Mouse (Mus musculus) C2C12 (cell line): ENCODE results near the gene Ghitm. TPM values are rescaled to one million over a fixed set of nuclear protein-coding genes. Genes with fewer than 3 reads are reported as not detected.

ENCODE experiments used
- H3K27me3 ChIP-seq: one replicate; pipeline ENCODE4 v1.6.1; 2011; ENCODE audit not compliant: control insufficient read depth, insufficient read depth, insufficient read length
- H3K36me3 ChIP-seq: one replicate; pipeline ENCODE4 v1.6.1; 2011; ENCODE audit not compliant: control insufficient read depth, insufficient read depth
- H3K4me3 ChIP-seq: one replicate; pipeline ENCODE4 v1.5.1; 2011; ENCODE audit warnings: mild to moderate bottlenecking, control low read depth; ENCODE audit not compliant: poor library complexity, insufficient read depth, severe bottlenecking
- H3K79me2 ChIP-seq: one replicate; pipeline ENCODE4 v1.6.1; 2011; ENCODE audit not compliant: control insufficient read depth, insufficient read depth
- H3K79me3 ChIP-seq: one replicate; pipeline ENCODE4 v1.6.1; 2011; ENCODE audit warnings: low read depth, control low read depth
- H3ac ChIP-seq: one replicate; pipeline ENCODE3; 2011; ENCODE audit warnings: low read depth; ENCODE audit not compliant: control insufficient read depth, insufficient read length
- CEBPB ChIP-seq: IDR thresholded peaks from one replicate; pipeline ENCODE4 v1.6.1; 2011; ENCODE audit warnings: low read depth, mild to moderate bottlenecking, control low read depth, moderate library complexity
- CTCF ChIP-seq: IDR thresholded peaks from one replicate; pipeline ENCODE4 v1.5.1; 2011; ENCODE audit not compliant: control insufficient read depth, insufficient read depth, insufficient read length
- FOSL1 ChIP-seq: IDR thresholded peaks from one replicate; pipeline ENCODE4 v1.8.0; 2011; ENCODE audit warnings: mild to moderate bottlenecking, low read length; ENCODE audit not compliant: poor library complexity, insufficient read depth, severe bottlenecking
- MAX ChIP-seq: IDR thresholded peaks from one replicate; pipeline ENCODE4 v1.6.1; 2011; ENCODE audit warnings: mild to moderate bottlenecking, control low read depth
- MYOD1 ChIP-seq: IDR thresholded peaks from one replicate; pipeline ENCODE4 v1.6.1; 2011; ENCODE audit warnings: low read depth; ENCODE audit not compliant: control insufficient read depth, insufficient read length
- MYOG ChIP-seq: IDR thresholded peaks from one replicate; pipeline ENCODE4 v1.6.1; 2011; ENCODE audit not compliant: control insufficient read depth, insufficient read length; ENCODE audit errors: extremely low read depth
- USF1 ChIP-seq: IDR thresholded peaks from one replicate; pipeline ENCODE4 v1.6.1; 2011; ENCODE audit warnings: low read depth, mild to moderate bottlenecking, control low read depth, moderate library complexity
- polyA plus RNA-seq: library from polyadenylated mRNA; unstranded; fragments of >200 nt; fragmentation: generic; extraction: Trizol; gene quantifications from one replicate; pipeline ENCODE4 v1.2.1, GENCODE M21; 2012; ENCODE audit warnings: missing spikeins

Ghitm gene
- polyA plus RNA-seq, 1 experiment, result 152 TPM

DNA sequence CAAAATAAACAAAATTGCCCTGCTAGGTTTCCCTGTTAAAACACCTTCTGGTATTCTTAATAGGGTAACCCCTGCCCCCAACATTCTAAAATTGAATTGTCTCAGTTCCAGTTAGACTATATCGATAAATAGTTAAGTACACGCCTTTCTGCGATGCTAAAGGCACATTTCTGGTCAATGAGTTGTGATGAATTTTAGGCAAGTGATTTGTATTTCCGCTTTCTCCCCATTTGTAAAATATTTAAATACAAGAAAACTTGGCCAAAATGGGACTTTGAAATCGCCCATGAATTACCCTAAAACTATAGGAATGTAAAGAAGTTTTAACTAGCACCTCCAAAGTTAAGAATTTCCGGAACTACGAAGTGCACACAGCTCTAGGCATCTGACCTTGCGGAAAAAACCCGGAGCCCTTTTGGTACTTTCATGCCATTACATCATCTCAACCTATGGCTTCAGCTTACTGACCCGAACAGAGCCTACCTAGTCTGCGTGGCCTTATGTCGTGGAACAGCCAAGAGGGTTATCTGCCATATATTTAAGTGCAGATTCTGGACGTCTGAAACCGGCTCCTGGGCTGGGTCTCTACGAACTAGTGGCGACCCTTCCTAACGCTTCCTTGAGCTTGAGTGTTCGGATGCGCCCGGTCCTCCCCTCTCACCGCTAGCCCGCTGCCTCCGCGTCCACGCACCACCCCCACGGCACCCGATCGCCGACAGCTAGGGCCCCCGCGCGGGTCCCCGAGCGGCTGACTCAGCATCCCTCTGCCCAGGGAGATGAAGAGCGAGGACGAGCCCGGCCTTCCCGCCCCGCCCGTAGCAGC is 557 bp downstream of the Ghitm start:
- peak overlapping the region; percentile 96 for H3ac ChIP-seq
- no peaks in the 10 kb centered on the region for H3K27me3 ChIP-seq
- peaks cover 35% of the 10 kb centered on the region for H3K79me2 ChIP-seq
- peaks cover 37% of the 10 kb centered on the region for H3K36me3 ChIP-seq
- peaks cover 27% of the 10 kb centered on the region for H3K79me3 ChIP-seq
- TF ChIP-seq CTCF (no peak), CEBPB (peak; percentile 19), MYOG (no peak), USF1 (no peak), MAX (no peak), FOSL1 (no peak), MYOD1 (no peak)
- peak overlapping the region; percentile 82 for H3K4me3 ChIP-seq

- Histone ChIP-seq H3ac (no peak overlapping the region), H3K79me3 (peaks cover 10% of the 10 kb centered on the region), H3K27me3 (no peaks in the 10 kb centered on the region), H3K4me3 (no peak overlapping the region), H3K79me2 (peaks cover 11% of the 10 kb centered on the region), H3K36me3 (peaks cover 95% of the 10 kb centered on the region)
- no peak for TF ChIP-seq CEBPB
- no peak for TF ChIP-seq MYOG
- TF ChIP-seq FOSL1, result no peak
- no peak for TF ChIP-seq USF1
- TF ChIP-seq MYOD1, result no peak
- TF ChIP-seq CTCF, result no peak
- no peak for TF ChIP-seq MAX
Measured at GRCm38 (mm10) chr14:37127652-37128051, 7.4 kb downstream of the Ghitm start.

- H3K36me3 ChIP-seq, result peaks cover 48% of the 10 kb centered on the region
- TF ChIP-seq MYOG (no peak), USF1 (no peak), MYOD1 (no peak), CEBPB (no peak), CTCF (no peak), MAX (no peak), FOSL1 (no peak)
Measured at GRCm38 (mm10) chr14:37119233-37119632, 15.8 kb downstream of the Ghitm start.

DNA sequence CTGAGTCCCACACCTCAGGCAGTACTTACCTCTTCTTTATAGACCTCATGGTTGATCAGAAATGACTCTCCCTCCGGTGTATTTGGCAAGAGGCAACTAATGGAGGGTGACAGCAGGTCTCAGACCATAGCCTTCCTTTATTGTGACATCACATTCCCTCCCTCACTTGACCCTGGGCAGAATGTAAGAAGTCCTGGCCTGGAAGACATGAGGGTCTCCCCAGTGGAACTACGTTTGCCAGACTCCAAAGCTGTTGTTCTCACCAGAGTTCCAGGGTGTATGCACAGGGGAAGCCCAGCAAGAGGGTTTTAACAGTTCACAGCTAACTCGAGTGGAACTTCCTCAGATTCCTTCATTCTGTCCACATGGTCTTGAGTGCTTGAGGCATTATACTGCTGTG is 21.1 kb downstream of the Ghitm start, which contains the start of gene 2610528A11Rik:
2610528A11Rik (minus strand) TSS at position 101 of the 400 bp plus-strand sequence.
- no peak within 1 kb of the TSS for H3K4me3 ChIP-seq
- TF ChIP-seq MYOG (no peak), FOSL1 (no peak), CTCF (no peak), MYOD1 (no peak), CEBPB (no peak), MAX (no peak), USF1 (no peak)
- H3K36me3 ChIP-seq, result no peaks in the 10 kb centered on the region
- no peaks in the 10 kb centered on the region for H3K27me3 ChIP-seq
- H3K79me3 ChIP-seq, result no peaks in the 10 kb centered on the region
- H3K79me2 ChIP-seq, result no peaks in the 10 kb centered on the region
- H3ac ChIP-seq, result no peak within 1 kb of the TSS

More at GRCm38 (mm10) chr14:37119233-37119632, 15.8 kb downstream of the Ghitm start:
- no peaks in the 10 kb centered on the region for H3K79me3 ChIP-seq
- H3ac ChIP-seq, result no peak overlapping the region
- no peak overlapping the region for H3K4me3 ChIP-seq
- no peaks in the 10 kb centered on the region for H3K79me2 ChIP-seq
- H3K27me3 ChIP-seq, result no peaks in the 10 kb centered on the region

DNA sequence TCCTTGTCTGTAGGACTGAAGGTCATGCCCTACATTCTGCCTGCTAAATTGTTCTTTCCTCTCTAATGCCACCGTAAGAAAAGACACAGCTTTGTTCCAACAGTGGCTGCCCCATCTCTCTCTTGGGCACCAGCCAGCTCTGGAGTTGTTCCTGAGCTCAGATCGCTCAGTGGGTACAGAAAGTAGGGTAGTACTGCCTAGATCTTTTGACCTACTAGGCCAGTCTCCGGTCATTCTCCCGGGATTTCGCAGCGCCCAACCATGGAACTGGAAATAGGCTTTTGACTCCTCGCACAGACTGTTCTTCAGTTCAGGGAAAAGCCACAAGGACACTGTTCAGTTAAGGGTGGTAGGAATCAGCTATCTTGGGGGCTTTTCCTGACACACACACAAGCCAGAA is 22.1 kb downstream of the Ghitm start:
- TF ChIP-seq FOSL1, result no peak
- TF ChIP-seq MAX, result no peak
- TF ChIP-seq CTCF, result no peak
- no peak for TF ChIP-seq USF1
- no peak for TF ChIP-seq MYOG
- TF ChIP-seq MYOD1, result no peak
- TF ChIP-seq CEBPB, result no peak
- Histone ChIP-seq H3ac (no peak overlapping the region), H3K79me2 (no peaks in the 10 kb centered on the region), H3K27me3 (no peaks in the 10 kb centered on the region), H3K36me3 (no peaks in the 10 kb centered on the region), H3K4me3 (no peak overlapping the region), H3K79me3 (no peaks in the 10 kb centered on the region)

- no peak for TF ChIP-seq FOSL1
- no peak for TF ChIP-seq CTCF
- TF ChIP-seq MAX, result no peak
- no peak for TF ChIP-seq USF1
- H3K36me3 ChIP-seq, result no peaks in the 10 kb centered on the region
- H3K79me3 ChIP-seq, result no peaks in the 10 kb centered on the region
- no peaks in the 10 kb centered on the region for H3K79me2 ChIP-seq
- H3ac ChIP-seq, result no peak overlapping the region
- no peaks in the 10 kb centered on the region for H3K27me3 ChIP-seq
- H3K4me3 ChIP-seq, result no peak overlapping the region
Measured at GRCm38 (mm10) chr14:37111371-37111770, 23.7 kb downstream of the Ghitm start.
